Mouse (Mus musculus): ENCODE data around the gene Mpv17l2. TPM values are rescaled to one million over a fixed set of nuclear protein-coding genes. Genes with fewer than 3 reads are reported as not detected.
A peak's percentile ranks its signal among the peaks of the same experiment; 100 is the strongest.

The Mpv17l2 gene
- total RNA-seq, 2 experiments from 2014 or later, result 33.3 to 35.7 TPM

DNA sequence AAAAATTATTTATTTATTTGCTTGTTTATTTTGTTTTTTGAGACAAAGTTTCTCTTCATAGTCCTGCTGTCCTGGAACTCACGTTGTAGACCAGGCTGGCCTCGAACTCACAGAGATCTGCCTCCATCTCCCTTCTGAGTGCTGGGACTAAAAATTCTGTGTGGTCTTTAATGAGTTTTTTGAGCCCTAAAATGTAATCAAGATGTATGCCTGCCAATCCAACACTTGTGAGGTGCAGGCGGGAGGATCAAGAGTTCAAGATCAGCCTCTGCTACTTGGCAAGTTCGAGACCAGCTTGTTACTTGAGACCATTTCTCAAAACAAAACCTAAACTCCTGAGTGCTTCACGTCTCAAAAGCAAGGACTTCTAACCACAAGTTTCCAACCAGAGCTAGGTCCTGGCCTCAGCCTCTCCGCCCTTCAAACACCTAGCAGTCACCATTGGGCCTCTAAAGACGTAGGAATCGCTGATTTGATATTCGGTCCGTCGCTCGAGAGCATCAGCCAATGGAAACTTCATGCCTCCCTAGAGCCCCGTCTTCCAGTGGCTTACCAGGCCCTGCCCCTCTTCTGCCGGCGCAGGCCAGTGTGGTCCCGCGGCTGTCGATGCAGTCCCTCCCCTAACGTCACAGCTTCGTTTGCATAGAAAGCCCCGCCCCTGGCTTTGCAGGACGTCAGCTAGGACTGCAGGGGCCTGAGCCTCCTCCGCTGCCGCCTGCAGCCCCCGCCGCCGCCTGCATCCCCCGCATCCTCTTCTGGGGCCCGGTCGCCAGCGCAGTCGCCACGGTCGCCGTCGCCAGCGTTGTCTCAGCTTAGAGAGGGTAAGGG, 6.5 kb downstream of the Mpv17l2 start, which contains the start of gene Rab3a:
TSS of gene Rab3a (plus strand) at position 637 of the 828 bp plus-strand sequence.
- peak; percentile 93 to 95 for DNase-seq (ENCODE audit: extremely low spot score in 1 of 2, low spot score in 2 of 2)
- intact Hi-C loops (cut with DNase I), result loop anchor here (2.0 kb wide), 1 partner anchor 55 kb away; the partner anchor contains the start of gene Jund
- peak within 1 kb of the TSS; percentile 93 for H3K4me3 ChIP-seq
- TF ChIP-seq CTCF (IDR thresholded peaks at IDR 0.05), result no peak
- H3K27ac ChIP-seq, result peak within 1 kb of the TSS; percentile 100

DNA sequence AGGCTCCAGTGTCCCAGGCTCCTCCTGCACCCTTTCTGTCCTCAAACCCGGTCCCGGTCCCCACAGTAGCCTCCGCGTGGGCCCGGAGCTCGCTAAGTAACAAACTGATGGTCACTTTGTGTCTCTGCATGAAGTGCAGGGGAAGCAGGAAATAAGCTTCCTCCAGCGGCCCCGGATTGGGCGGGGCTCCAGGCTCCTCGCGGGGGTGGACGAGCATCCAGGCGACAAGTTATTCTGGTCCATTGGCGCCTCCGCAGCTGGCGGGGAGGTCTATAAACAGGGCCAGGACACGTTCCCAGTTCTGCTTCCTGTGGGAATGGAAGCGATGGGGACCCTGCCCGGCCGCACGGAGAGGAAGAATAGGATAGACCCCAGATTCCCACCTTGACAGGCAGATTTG, 7.6 kb downstream of the Mpv17l2 start:
- Histone ChIP-seq H3K27ac (peak overlapping the region; percentile 93), H3K4me3 (peak overlapping the region; percentile 15)
- intact Hi-C loops (cut with DNase I), result no loop called here
- TF ChIP-seq CTCF (IDR thresholded peaks at IDR 0.05), result no peak
- DNase-seq (ENCODE audit: extremely low spot score in 1 of 2, low spot score in 2 of 2), result peak; percentile 83 to 90

DNA sequence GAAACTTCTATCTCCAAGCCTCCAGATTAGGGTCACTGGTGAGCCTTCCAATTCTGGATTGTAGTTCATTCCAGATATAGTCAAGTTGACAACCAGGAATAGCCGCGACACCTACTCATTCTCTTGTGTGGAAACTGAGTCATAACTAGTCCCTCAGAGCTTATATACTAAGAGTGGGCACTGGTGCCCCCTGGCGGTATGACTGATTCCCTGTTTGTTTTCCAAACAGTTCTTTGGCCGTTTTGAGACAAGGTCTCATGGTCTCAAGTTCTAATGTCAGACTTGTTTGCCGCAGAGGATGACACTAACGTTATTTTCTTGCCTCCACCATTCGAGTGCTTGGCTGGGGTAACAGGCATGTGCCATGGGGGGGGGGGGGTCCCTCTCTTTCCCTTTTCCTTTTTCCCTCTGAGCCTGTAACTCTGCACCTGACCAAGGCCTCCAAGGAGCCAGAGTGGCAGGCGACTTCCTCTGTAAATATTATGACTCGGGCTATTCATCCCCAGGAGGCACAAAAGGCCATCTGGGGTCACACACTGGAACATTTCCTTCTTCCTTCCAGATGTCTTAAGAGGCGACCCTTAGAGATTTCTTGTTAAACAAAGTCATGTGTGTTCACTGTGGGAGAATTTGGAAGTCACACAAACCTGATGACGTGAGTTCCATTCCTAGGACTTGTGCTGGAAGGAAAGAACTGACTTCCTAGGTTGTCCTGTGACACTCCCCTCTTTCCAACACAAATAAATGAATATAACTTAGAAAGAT, 8.6 kb downstream of the Mpv17l2 start:
- Histone ChIP-seq H3K27ac (peak overlapping the region; percentile 93), H3K4me3 (no peak overlapping the region)
- DNase-seq (ENCODE audit: extremely low spot score in 1 of 2, low spot score in 2 of 2), result peak in 1 of 2 experiments; percentile 68
- intact Hi-C loops (cut with DNase I), result loop anchor here (1.0 kb wide), 1 partner anchor 32 kb away; no protein-coding TSS in a partner anchor
- peak; percentile 74 for TF ChIP-seq CTCF (IDR thresholded peaks at IDR 0.05)

DNA sequence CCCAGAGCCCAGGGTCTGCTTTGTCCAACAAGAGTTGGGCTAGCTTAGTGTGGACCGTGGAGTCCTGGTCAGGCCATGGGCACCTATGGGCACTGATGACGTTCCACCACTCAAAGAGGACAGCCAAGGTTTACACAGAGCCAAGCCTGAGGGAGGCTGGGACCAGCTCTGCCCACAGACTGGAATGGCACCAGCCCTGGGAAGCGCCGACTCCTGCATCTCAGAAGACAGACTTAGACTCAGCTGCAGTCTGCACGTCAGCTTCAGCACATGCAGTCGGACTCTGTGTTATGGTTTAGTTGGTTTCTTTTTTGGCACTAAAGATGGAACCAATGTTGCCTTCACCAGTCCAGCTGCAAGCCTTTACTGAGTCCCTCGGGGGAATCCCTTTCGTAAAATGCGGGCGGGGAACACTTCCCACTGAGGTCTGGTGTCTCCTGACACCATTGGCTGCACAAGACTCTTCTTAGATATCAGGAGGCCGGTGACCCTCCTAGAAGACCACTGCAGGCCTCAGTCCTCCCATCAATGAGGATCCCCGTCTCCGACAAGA, 10.5 kb downstream of the Mpv17l2 start:
- TF ChIP-seq CTCF (IDR thresholded peaks at IDR 0.05), result no peak
- H3K4me3 ChIP-seq, result no peak overlapping the region
- no peak for DNase-seq (ENCODE audit: extremely low spot score in 1 of 2, low spot score in 2 of 2)
- intact Hi-C loops (cut with DNase I), result no loop called here
- peak overlapping the region; percentile 36; the same call in 1 of the 2 replicates for H3K27ac ChIP-seq

DNA sequence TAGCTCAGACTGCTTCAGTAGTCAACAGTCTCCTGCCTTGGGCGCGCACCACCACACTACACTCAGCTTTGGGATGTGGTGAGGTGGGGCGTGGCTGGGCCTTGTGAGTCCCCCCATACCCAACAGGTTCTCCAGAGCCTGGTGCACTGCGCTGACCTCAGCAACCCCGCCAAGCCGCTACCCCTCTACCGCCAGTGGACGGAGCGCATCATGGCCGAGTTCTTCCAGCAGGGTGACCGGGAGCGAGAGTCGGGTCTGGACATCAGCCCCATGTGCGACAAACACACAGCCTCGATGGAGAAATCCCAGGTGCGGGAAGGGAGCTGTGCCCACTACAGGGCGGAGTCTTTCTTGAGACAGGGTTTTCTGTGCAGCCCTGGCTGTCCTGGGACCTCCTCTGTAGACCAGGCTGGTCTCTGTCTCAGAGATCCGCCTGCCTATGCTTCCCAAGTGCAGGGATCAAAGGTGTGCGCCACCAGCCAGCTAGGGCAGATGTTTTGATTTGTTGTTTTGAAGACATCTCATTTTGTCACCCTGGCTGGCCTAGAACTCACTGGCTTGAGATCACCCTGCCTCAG, 11.6 kb downstream of the Mpv17l2 start:
- no peak overlapping the region for H3K4me3 ChIP-seq
- no peak overlapping the region for H3K27ac ChIP-seq
- no peak for DNase-seq (ENCODE audit: extremely low spot score in 1 of 2, low spot score in 2 of 2)
- TF ChIP-seq CTCF (IDR thresholded peaks at IDR 0.05), result no peak
- intact Hi-C loops (cut with DNase I), result no loop called here

DNA sequence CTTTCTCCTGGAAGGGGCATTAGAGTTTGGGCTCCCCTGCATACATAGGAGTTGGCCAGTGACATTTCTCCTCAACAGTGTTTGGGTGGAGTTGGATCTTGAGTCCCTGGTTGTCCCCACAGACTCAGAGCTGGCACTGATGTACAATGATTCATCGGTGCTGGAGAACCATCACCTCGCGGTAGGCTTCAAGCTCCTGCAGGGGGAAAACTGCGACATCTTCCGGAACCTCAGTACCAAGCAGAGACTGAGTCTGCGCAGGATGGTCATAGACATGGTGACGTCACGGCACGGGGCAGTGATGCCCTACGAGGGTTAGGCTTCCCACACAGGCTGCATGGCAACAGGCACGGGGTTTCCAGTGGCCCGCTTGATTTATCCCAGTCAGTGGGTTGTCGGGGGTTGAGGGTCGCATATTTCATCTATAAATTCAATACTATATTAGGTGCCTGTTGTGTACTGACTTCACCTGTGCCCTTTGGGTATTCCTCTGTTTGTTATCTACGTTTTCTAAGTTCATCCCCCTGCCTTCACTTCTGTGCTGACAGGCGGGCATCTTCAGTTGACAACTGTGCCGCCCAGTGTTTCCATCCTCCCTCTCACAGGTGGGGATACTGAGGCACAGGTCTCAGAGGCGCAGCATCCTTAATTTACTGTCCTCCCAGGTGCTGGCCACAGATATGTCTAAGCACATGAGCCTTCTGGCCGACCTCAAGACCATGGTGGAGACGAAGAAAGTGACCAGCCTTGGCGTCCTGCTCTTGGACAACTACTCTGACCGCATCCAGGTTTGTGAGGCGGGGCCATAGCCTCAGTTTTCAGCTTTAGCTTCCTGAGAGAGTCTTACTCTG, 12.3 kb downstream of the Mpv17l2 start:
- Histone ChIP-seq H3K4me3 (no peak overlapping the region), H3K27ac (no peak overlapping the region)
- intact Hi-C loops (cut with DNase I), result no loop called here
- DNase-seq (ENCODE audit: extremely low spot score in 1 of 2, low spot score in 2 of 2), result no peak
- no peak for TF ChIP-seq CTCF (IDR thresholded peaks at IDR 0.05)

DNA sequence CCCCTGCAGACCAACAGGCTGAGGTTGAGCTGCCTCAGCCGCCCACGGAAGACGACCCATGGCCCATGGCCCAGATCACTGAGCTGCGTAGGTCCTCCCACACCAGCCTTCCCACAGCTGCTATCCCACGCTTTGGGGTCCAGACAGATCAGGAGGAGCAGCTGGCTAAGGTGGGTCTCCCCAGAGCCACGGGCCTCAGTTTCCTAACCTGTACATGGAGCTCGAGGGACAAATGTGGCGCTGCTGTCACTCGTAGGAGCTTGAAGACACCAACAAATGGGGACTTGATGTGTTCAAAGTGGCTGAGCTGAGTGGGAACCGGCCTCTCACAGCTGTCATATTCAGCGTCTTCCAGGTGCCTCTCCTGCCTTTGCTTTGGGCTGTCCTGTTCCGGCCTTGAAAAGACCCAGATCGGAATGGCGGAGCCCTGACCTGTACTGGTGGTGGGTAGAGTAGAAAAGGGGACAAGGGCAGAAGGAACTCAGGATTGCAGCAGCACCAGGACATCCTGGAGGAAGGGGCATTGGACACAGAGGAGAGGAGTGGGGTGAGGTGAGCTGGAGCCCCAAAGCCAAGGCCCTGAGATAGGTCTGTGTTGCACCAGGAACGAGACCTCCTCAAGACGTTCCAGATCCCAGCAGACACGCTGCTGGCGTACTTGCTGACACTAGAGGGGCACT, 13.4 kb downstream of the Mpv17l2 start:
- no peak overlapping the region for H3K27ac ChIP-seq
- TF ChIP-seq CTCF (IDR thresholded peaks at IDR 0.05), result no peak
- no peak for DNase-seq (ENCODE audit: extremely low spot score in 1 of 2, low spot score in 2 of 2)
- intact Hi-C loops (cut with DNase I), result no loop called here
- H3K4me3 ChIP-seq, result no peak overlapping the region

DNA sequence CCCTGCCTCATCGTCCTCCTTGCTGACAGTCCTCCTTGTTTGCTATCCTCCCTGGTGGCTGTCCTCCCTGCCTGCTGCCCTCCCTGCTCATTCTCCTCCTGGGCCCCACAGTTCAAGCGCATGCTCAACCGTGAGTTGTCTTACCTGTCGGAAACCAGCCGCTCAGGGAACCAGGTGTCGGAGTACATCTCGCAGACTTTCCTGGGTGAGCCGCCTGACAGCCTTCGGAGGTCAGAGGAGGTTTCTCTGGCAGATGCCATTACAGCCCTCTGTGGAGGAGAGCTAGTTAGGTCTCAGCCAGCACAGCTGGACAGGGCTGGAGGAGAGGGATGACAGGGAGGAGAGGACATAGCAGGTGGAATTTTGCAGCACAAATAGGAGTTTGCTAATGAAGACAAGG, 14.1 kb downstream of the Mpv17l2 start:
- no peak for DNase-seq (ENCODE audit: extremely low spot score in 1 of 2, low spot score in 2 of 2)
- H3K4me3 ChIP-seq, result no peak overlapping the region
- intact Hi-C loops (cut with DNase I), result no loop called here
- no peak overlapping the region for H3K27ac ChIP-seq
- TF ChIP-seq CTCF (IDR thresholded peaks at IDR 0.05), result no peak

DNA sequence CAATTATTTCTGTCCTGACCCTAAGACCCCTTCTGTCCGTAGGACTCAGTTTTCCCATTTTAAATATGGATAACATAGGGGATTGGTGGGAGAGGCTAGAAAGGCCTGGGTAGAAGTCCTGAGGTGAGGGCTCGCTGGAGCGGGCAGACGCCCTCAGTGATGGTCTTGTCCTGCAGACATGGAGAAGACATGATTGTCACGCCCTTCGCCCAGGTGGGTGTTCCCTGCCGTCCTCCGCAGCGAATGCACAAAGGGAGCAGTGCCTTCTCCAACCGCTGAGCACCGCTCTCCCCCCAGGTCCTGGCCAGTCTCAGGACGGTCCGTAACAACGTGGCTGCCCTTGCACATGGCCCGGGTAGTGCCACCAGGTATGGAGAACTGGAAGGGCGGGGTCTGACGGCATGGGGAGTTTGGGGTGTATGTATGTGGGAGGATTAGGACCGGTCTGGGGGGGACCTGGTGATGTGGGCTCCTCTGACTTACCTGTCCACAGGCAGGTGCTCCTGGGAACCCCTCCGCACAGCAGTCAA, 15.0 kb downstream of the Mpv17l2 start:
- intact Hi-C loops (cut with DNase I), result no loop called here
- no peak overlapping the region for H3K4me3 ChIP-seq
- DNase-seq (ENCODE audit: extremely low spot score in 1 of 2, low spot score in 2 of 2), result no peak

DNA sequence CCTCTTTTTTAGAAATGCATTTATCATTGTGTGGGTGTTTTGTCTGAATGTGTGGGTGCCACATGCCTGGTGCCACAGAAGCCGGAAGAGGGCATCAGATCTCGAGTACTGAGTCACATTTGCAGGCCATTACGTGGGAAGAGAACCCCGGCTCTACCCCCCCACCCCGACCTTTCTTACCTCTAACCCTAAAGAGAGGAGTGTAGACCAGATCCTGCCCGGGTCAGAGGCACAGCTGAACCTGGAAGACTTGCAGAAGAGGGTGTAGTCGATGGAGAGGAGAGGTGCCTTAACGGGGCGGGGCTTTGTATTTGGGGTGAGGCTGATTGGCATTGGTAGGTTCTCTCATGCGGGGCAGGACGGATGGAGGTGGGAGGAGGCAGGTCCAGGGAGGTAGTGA, 15.9 kb downstream of the Mpv17l2 start:
- intact Hi-C loops (cut with DNase I), result no loop called here
- no peak overlapping the region for H3K4me3 ChIP-seq
- DNase-seq (ENCODE audit: extremely low spot score in 1 of 2, low spot score in 2 of 2), result no peak
- TF ChIP-seq CTCF (IDR thresholded peaks at IDR 0.05), result no peak
- H3K27ac ChIP-seq, result no peak overlapping the region

More for the DNA sequence above, 15.0 kb downstream of the Mpv17l2 start:
- no peak for TF ChIP-seq CTCF (IDR thresholded peaks at IDR 0.05)
- H3K27ac ChIP-seq, result no peak overlapping the region
